Mouse (Mus musculus) intestine, embryonic 14.5 days (tissue): Measurements from ENCODE around the gene Arhgap17. TPM values are rescaled to one million over a fixed set of nuclear protein-coding genes. Genes with fewer than 3 reads are reported as not detected.

Experiments used
- ATAC-seq: fragments of 200-750 bp; cut with Nextera tagmentation; replicated peaks from 2 replicates; pipeline ENCODE4 v1.8.0; 2017; ENCODE audit warnings: low read depth, moderate number of reproducible peaks, moderate TSS enrichment, moderate library complexity; ENCODE audit not compliant: low FRiP score, low TSS enrichment
- DNase-seq: peaks from one replicate; pipeline ENCODE4 v3.0.0-alpha.2; 2018; ENCODE audit warnings: low spot score
- H3K27ac ChIP-seq: fragments of 300-500 bp; sonication (generic); 2 replicates; pipeline ENCODE4 v1.5.1; 2014; ENCODE audit warnings: low read depth, mild to moderate bottlenecking, control low read depth
- H3K27me3 ChIP-seq: fragments of 300-500 bp; sonication (generic); replicated peaks from 2 replicates; pipeline ENCODE4 v1.6.1; 2014; ENCODE audit warnings: low read length, control low read depth; ENCODE audit not compliant: control insufficient read depth, insufficient read depth
- H3K36me3 ChIP-seq: fragments of 300-500 bp; sonication (generic); 2 replicates; pipeline ENCODE4 v1.6.1; 2014; ENCODE audit warnings: low read length, control low read depth; ENCODE audit not compliant: control insufficient read depth, insufficient read depth
- H3K4me1 ChIP-seq: fragments of 300-500 bp; sonication (generic); replicated peaks from 2 replicates; pipeline ENCODE4 v1.6.1; 2014; ENCODE audit warnings: low read length, control low read depth, mixed read lengths; ENCODE audit not compliant: control insufficient read depth, insufficient read depth
- H3K4me2 ChIP-seq: fragments of 300-500 bp; sonication (generic); 2 replicates; pipeline ENCODE4 v1.6.1; 2014; ENCODE audit warnings: low read length
- H3K4me3 ChIP-seq: fragments of 300-500 bp; sonication (generic); 2 replicates; pipeline ENCODE4 v1.5.1; 2014; ENCODE audit warnings: low read depth, low read length, control low read depth, mixed read lengths
- H3K9ac ChIP-seq: fragments of 300-500 bp; sonication (generic); 2 replicates; pipeline ENCODE4 v1.6.1; 2014; ENCODE audit warnings: mild to moderate bottlenecking, low read length
- H3K9me3 ChIP-seq: fragments of 300-500 bp; sonication (generic); 2 replicates; pipeline ENCODE4 v1.6.1; 2016; ENCODE audit warnings: low read length, control low read depth; ENCODE audit not compliant: control insufficient read depth
- WGBS: fragments of 180-500 bp; shearing (Covaris S2); extraction: QIAGEN DNeasy Blood & Tissue Kit; methylation state at CpG from one replicate; pipeline ENCODE4 v1.1.7; 2014; 5-methylcytosine and 5-hydroxymethylcytosine counted together
- polyA plus RNA-seq: library from polyadenylated mRNA; unstranded; fragments of >200 nt; fragmentation: Nextera tagmentation; extraction: Ambion mirVana; gene quantifications from 2 replicates; pipeline ENCODE4 v1.2.1, GENCODE M21; 2014

The Arhgap17 gene
- polyA plus RNA-seq, result 27.2 and 28.9 TPM in 2 replicates

- Histone ChIP-seq H3K27ac (peak within 1 kb of the TSS; percentile 73), H3K4me1 (peaks cover 11% of the 10 kb centered on the region), H3K27me3 (no peaks in the 10 kb centered on the region), H3K4me2 (peak within 1 kb of the TSS; percentile 82), H3K4me3 (peak within 1 kb of the TSS; percentile 75), H3K9ac (peak within 1 kb of the TSS; percentile 82), H3K36me3 (no peaks in the 10 kb centered on the region), H3K9me3 (no peaks in the 10 kb centered on the region)
- WGBS, result under 1% methylated on average over 54 of the region's 64 CpGs
- ATAC-seq (peak; percentile 98), DNase-seq (peak; percentile 97)
Observed at GRCm38 (mm10) chr7:123369759-123370481, at the start of gene Arhgap17, which contains the start of gene Lcmt1. TSS of gene Arhgap17 (minus strand) at chr7:123369915. TSS of gene Lcmt1 (plus strand) at chr7:123369784.

- Histone ChIP-seq H3K27ac (no peak overlapping the region), H3K9ac (no peak overlapping the region), H3K4me3 (no peak overlapping the region), H3K27me3 (no peaks in the 10 kb centered on the region), H3K4me1 (no peaks in the 10 kb centered on the region), H3K36me3 (peaks cover 28% of the 10 kb centered on the region), H3K4me2 (no peak overlapping the region), H3K9me3 (no peaks in the 10 kb centered on the region)
- ATAC-seq (no peak), DNase-seq (no peak)
- WGBS, result 81% methylated on average over 3 of the region's 3 CpGs
Observed at GRCm38 (mm10) chr7:123417661-123418060, 47.9 kb upstream of the Arhgap17 start.

- WGBS, result 58% methylated on average over 4 of the region's 4 CpGs
- Histone ChIP-seq H3K36me3 (peaks cover 25% of the 10 kb centered on the region), H3K4me2 (no peak overlapping the region), H3K9ac (no peak overlapping the region), H3K9me3 (no peaks in the 10 kb centered on the region), H3K4me1 (no peaks in the 10 kb centered on the region), H3K27me3 (no peaks in the 10 kb centered on the region), H3K4me3 (no peak overlapping the region), H3K27ac (no peak overlapping the region)
- DNase-seq (no peak), ATAC-seq (no peak)
Observed at GRCm38 (mm10) chr7:123416803-123417202, 47.1 kb upstream of the Arhgap17 start.

- no peaks in the 10 kb centered on the region for H3K27me3 ChIP-seq
- no peaks in the 10 kb centered on the region for H3K9me3 ChIP-seq
- no peak overlapping the region for H3K27ac ChIP-seq
- no peak overlapping the region for H3K4me3 ChIP-seq
- no peak overlapping the region for H3K9ac ChIP-seq
- H3K4me2 ChIP-seq, result no peak overlapping the region
- H3K4me1 ChIP-seq, result no peaks in the 10 kb centered on the region
- DNase-seq (no peak), ATAC-seq (no peak)
- peaks cover 20% of the 10 kb centered on the region for H3K36me3 ChIP-seq
- WGBS, result 91% methylated on average over 3 of the region's 3 CpGs
Observed at GRCm38 (mm10) chr7:123412143-123412542, 42.4 kb upstream of the Arhgap17 start.

GRCm38 (mm10) chr7:123411109-123411508 is 41.4 kb upstream of the Arhgap17 start:
- H3K4me1 ChIP-seq, result no peaks in the 10 kb centered on the region
- no peak overlapping the region for H3K4me3 ChIP-seq
- no peak overlapping the region for H3K27ac ChIP-seq
- H3K27me3 ChIP-seq, result no peaks in the 10 kb centered on the region
- peaks cover 20% of the 10 kb centered on the region for H3K36me3 ChIP-seq
- no peak overlapping the region for H3K4me2 ChIP-seq
- ATAC-seq, result no peak
- no peak for DNase-seq
- 85% methylated on average over 1 of the region's 1 CpGs for WGBS
- H3K9me3 ChIP-seq, result no peaks in the 10 kb centered on the region
- no peak overlapping the region for H3K9ac ChIP-seq

- no peaks in the 10 kb centered on the region for H3K27me3 ChIP-seq
- no peak overlapping the region for H3K9ac ChIP-seq
- peaks cover 20% of the 10 kb centered on the region for H3K36me3 ChIP-seq
- H3K4me1 ChIP-seq, result no peaks in the 10 kb centered on the region
- H3K4me2 ChIP-seq, result no peak overlapping the region
- no peak overlapping the region for H3K27ac ChIP-seq
- ATAC-seq, result no peak
- DNase-seq, result no peak
- WGBS, result 89% methylated on average over 7 of the region's 7 CpGs
- no peaks in the 10 kb centered on the region for H3K9me3 ChIP-seq
- no peak overlapping the region for H3K4me3 ChIP-seq
Observed at GRCm38 (mm10) chr7:123410502-123410901, 40.8 kb upstream of the Arhgap17 start.

GRCm38 (mm10) chr7:123406988-123407387 is 37.3 kb upstream of the Arhgap17 start:
- no peak overlapping the region for H3K4me3 ChIP-seq
- no peak overlapping the region for H3K9ac ChIP-seq
- H3K36me3 ChIP-seq, result peaks cover 35% of the 10 kb centered on the region
- no peaks in the 10 kb centered on the region for H3K9me3 ChIP-seq
- no peak for ATAC-seq
- no peak for DNase-seq
- 84% methylated on average over 4 of the region's 4 CpGs for WGBS
- H3K4me2 ChIP-seq, result no peak overlapping the region
- H3K27me3 ChIP-seq, result no peaks in the 10 kb centered on the region
- H3K27ac ChIP-seq, result no peak overlapping the region
- no peaks in the 10 kb centered on the region for H3K4me1 ChIP-seq

- no peaks in the 10 kb centered on the region for H3K9me3 ChIP-seq
- no peak for ATAC-seq
- no peaks in the 10 kb centered on the region for H3K27me3 ChIP-seq
- H3K4me2 ChIP-seq, result no peak overlapping the region
- no peak overlapping the region for H3K9ac ChIP-seq
- H3K4me3 ChIP-seq, result no peak overlapping the region
- H3K4me1 ChIP-seq, result no peaks in the 10 kb centered on the region
- WGBS, result 75% methylated on average over 3 of the region's 3 CpGs
- DNase-seq, result no peak
- no peak overlapping the region for H3K27ac ChIP-seq
- H3K36me3 ChIP-seq, result peaks cover 36% of the 10 kb centered on the region
Observed at GRCm38 (mm10) chr7:123405619-123406018, 35.9 kb upstream of the Arhgap17 start.

GRCm38 (mm10) chr7:123404198-123404597 is 34.5 kb upstream of the Arhgap17 start:
- Histone ChIP-seq H3K36me3 (peaks cover 36% of the 10 kb centered on the region), H3K4me3 (no peak overlapping the region), H3K9ac (no peak overlapping the region), H3K4me1 (no peaks in the 10 kb centered on the region), H3K9me3 (no peaks in the 10 kb centered on the region), H3K27ac (no peak overlapping the region), H3K4me2 (no peak overlapping the region), H3K27me3 (no peaks in the 10 kb centered on the region)
- 92% methylated on average over 6 of the region's 6 CpGs for WGBS
- no peak for DNase-seq
- no peak for ATAC-seq
